Mouse (Mus musculus): Measurements from ENCODE around the gene Gbgt1. TPM values are rescaled to one million over a fixed set of nuclear protein-coding genes. Genes with fewer than 3 reads are reported as not detected.

Gbgt1 gene
- total and polyA plus RNA-seq, 3 experiments: 0.11 TPM; not detected in 2

DNA sequence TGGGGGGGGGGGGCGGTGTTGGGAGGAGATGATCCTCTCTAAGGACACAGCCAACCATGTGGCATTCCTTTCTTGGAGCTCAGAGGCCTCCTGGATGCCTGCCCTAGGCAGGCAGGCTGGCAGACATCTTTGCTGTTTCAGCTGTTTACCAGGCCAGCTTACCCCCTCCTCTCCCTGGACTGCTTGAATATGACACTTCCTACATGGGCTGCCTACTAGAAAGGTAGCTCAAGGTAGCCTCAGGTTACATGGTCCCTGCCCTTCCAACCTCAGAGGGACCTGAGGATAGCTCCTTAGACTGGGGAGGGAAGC lies 42.1 kb downstream of the Gbgt1 start:
- TF ChIP-seq CHD2 (IDR thresholded peaks at IDR 0.05; ENCODE audit: low read length): no peak
- TF ChIP-seq MAFK (IDR thresholded peaks at IDR 0.05; ENCODE audit: borderline replicate concordance, low read depth, low read length): no peak
- TF ChIP-seq E2F4 (IDR thresholded peaks at IDR 0.05; ENCODE audit: borderline replicate concordance, low read depth, low read length): no peak
- TF ChIP-seq JUND (IDR thresholded peaks at IDR 0.05; ENCODE audit: low read depth, low read length): no peak
- no peak for TF ChIP-seq USF1 (IDR thresholded peaks at IDR 0.05; ENCODE audit: low read depth, low read length)
- no peak for TF ChIP-seq CHD1 (IDR thresholded peaks at IDR 0.05; ENCODE audit: low read depth, low read length)
- TF ChIP-seq GATA1 (IDR thresholded peaks at IDR 0.05; ENCODE audit: low read depth, low read length): no peak
- no peak for TF ChIP-seq USF2 (IDR thresholded peaks at IDR 0.05; ENCODE audit: borderline replicate concordance in 1 of 2, insufficient read depth in 1 of 2, low read depth in 1 of 2, low read length in 2 of 2)
- no peak for TF ChIP-seq ZNF384 (IDR thresholded peaks at IDR 0.05; ENCODE audit: low read depth, low read length)
- Histone ChIP-seq H3K9me3 (replicated peaks; ENCODE audit: insufficient read depth, low read length) (no peaks in the 10 kb centered on the region), H3K9ac (ENCODE audit: control insufficient read depth, low read depth, low read length, poor library complexity, severe bottlenecking) (no peak overlapping the region), H3K4me1 (ENCODE audit: control insufficient read depth in 1 of 2, insufficient read depth in 2 of 2, low read length in 2 of 2) (no peaks in the 10 kb centered on the region; a peak in 1 of 4 replicates), H3K4me3 (ENCODE audit: control insufficient read depth in 1 of 2, insufficient read depth in 1 of 2, low read depth in 2 of 2, low read length in 2 of 2) (no peak overlapping the region), H3K36me3 (ENCODE audit: control insufficient read depth in 1 of 2, insufficient read depth in 2 of 2, low read length in 2 of 2) (no peaks in the 10 kb centered on the region), H3K27ac (ENCODE audit: control insufficient read depth, low read depth, low read length) (no peak overlapping the region), H3K79me2 (ENCODE audit: control insufficient read depth, insufficient read depth, low read length, poor library complexity) (no peaks in the 10 kb centered on the region), H3K27me3 (ENCODE audit: control insufficient read depth in 1 of 2, insufficient read depth in 2 of 2, low read length in 2 of 2) (no peaks in the 10 kb centered on the region)
- DNase-seq (ENCODE audit: low read depth, low spot score): no peak

DNA sequence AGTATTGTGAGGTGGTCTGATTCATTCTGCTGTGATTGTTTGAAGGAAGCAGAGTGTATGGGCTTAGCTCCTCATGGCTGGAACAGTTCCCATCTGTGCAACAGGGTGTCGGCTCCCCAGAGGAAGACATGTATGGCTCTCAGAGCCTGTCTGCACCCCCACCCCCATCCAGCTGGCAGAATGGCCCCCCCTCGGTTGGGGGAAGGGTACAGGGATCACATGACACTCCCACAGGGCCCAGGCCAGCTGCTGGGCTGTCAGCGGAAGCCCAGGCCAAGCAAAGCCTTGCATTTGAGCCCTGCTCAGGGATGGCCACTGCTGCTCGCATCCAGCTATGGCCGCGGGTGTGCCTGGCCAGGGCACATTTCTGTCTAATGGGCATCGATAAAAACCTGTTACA lies 42.5 kb downstream of the Gbgt1 start:
- H3K4me1 ChIP-seq (ENCODE audit: control insufficient read depth in 1 of 2, insufficient read depth in 2 of 2, low read length in 2 of 2): no peaks in the 10 kb centered on the region
- no peaks in the 10 kb centered on the region for H3K79me2 ChIP-seq (ENCODE audit: control insufficient read depth, insufficient read depth, low read length, poor library complexity)
- H3K27me3 ChIP-seq (ENCODE audit: control insufficient read depth in 1 of 2, insufficient read depth in 2 of 2, low read length in 2 of 2): no peaks in the 10 kb centered on the region
- H3K36me3 ChIP-seq (ENCODE audit: control insufficient read depth in 1 of 2, insufficient read depth in 2 of 2, low read length in 2 of 2): no peaks in the 10 kb centered on the region
- H3K27ac ChIP-seq (ENCODE audit: control insufficient read depth, low read depth, low read length): no peak overlapping the region
- TF ChIP-seq ETS1 (IDR thresholded peaks at IDR 0.05; ENCODE audit: low read depth, low read length) (no peak), UBTF (IDR thresholded peaks at IDR 0.05; ENCODE audit: borderline replicate concordance, insufficient read depth, low read depth, low read length) (no peak), MAFK (IDR thresholded peaks at IDR 0.05; ENCODE audit: borderline replicate concordance, low read depth, low read length) (no peak), JUND (IDR thresholded peaks at IDR 0.05; ENCODE audit: low read depth, low read length) (no peak), MAZ (IDR thresholded peaks at IDR 0.05; ENCODE audit: low read depth, low read length) (no peak), RAD21 (IDR thresholded peaks at IDR 0.05; ENCODE audit: low read depth, low read length) (no peak), KAT2A (conservative IDR thresholded peaks at IDR 0.05; ENCODE audit: low read depth, low read length) (no peak), MEF2A (IDR thresholded peaks at IDR 0.05; ENCODE audit: extremely low read depth, insufficient replicate concordance, low read depth, low read length, poor library complexity, severe bottlenecking) (no peak), ZMIZ1 (IDR thresholded peaks at IDR 0.05; ENCODE audit: low read depth, low read length) (no peak), TAL1 (IDR thresholded peaks at IDR 0.05; ENCODE audit: low read length) (no peak), SIN3A (IDR thresholded peaks at IDR 0.05; ENCODE audit: low read length) (no peak), POLR2AphosphoS2 (IDR thresholded peaks at IDR 0.05; ENCODE audit: low read length) (no peak), ZKSCAN1 (IDR thresholded peaks at IDR 0.05; ENCODE audit: low read depth, low read length) (no peak)
- no peak for DNase-seq (ENCODE audit: low read depth, low spot score)
- H3K4me3 ChIP-seq (ENCODE audit: control insufficient read depth in 1 of 2, insufficient read depth in 1 of 2, low read depth in 2 of 2, low read length in 2 of 2): no peak overlapping the region
- H3K9me3 ChIP-seq (replicated peaks; ENCODE audit: insufficient read depth, low read length): no peaks in the 10 kb centered on the region
- no peak overlapping the region for H3K9ac ChIP-seq (ENCODE audit: control insufficient read depth, low read depth, low read length, poor library complexity, severe bottlenecking)

Data from MEL (cell line).